Mouse (Mus musculus) G1E (cell line): ENCODE measurements around the gene Nrcam.

Experiments used
- CTCF ChIP-seq: IDR thresholded peaks from 2 replicates; pipeline ENCODE4 v1.5.1; 2012; ENCODE audit warnings: low read depth, low read length, inconsistent platforms, mixed read lengths
- GATA1 ChIP-seq: IDR thresholded peaks from 2 replicates; pipeline ENCODE4 v1.6.1; 2012; ENCODE audit warnings: borderline replicate concordance, low read length, inconsistent platforms, mixed read lengths
- TAL1 ChIP-seq: conservative IDR thresholded peaks from 2 replicates; pipeline ENCODE4 v1.6.1; 2012; ENCODE audit warnings: low read depth, low read length, inconsistent platforms, mixed read lengths

DNA sequence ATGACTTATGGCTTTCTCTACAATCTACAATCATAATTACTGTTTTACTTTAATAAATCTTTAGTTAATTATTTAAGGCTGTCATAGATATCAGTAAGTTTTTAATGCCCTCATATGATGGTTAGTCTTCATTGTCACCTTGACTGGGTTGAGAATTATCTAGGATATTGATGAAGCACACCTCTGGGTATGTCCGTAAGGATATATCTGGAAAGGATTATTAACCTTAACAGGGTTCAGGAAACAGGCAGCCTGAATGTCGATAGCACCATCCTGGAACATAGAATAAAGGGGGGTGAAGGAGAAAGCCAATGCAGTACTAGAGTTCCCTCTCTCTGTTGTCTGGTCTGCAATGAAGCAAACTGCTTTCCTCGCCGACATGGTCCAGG, 94.2 kb downstream of the Nrcam start:
- TF ChIP-seq CTCF (no peak), TAL1 (no peak), GATA1 (no peak)
